Mouse (Mus musculus) heart, postnatal 0 days (tissue): ENCODE results near the gene Platr17. TPM values are rescaled to one million over a fixed set of nuclear protein-coding genes. Genes with fewer than 3 reads are reported as not detected.
"Not testable (repeated sequence)": the region's sequence is repeated elsewhere in the genome, so short reads cannot be mapped to it uniquely, and the experiment has no call there.

Source experiments
- ATAC-seq: fragments of 200-750 bp; cut with Nextera tagmentation; 2 replicates; pipeline ENCODE4 v1.8.0; 2017; ENCODE audit warnings: low read depth, moderate number of reproducible peaks, moderate library complexity; ENCODE audit not compliant: insufficient read depth
- DNase-seq: peaks from one replicate; pipeline ENCODE4 v3.0.0-alpha.2; 2016; ENCODE audit warnings: low spot score
- H3K27ac ChIP-seq: fragments of 300-500 bp; sonication (generic); 2 replicates; pipeline ENCODE4 v1.5.1; 2014; ENCODE audit warnings: low read depth, mild to moderate bottlenecking
- H3K27me3 ChIP-seq: fragments of 300-500 bp; sonication (generic); 2 replicates; pipeline ENCODE4 v1.6.1; 2014; ENCODE audit warnings: low read length, mixed read lengths; ENCODE audit not compliant: control insufficient read depth, insufficient read depth
- H3K36me3 ChIP-seq: fragments of 300-500 bp; sonication (generic); replicated peaks from 2 replicates; pipeline ENCODE4 v1.6.1; 2014; ENCODE audit warnings: low read length, mixed read lengths; ENCODE audit not compliant: control insufficient read depth, insufficient read depth
- H3K4me1 ChIP-seq: fragments of 300-500 bp; sonication (generic); 2 replicates; pipeline ENCODE4 v1.6.1; 2014; ENCODE audit warnings: antibody characterized with exemption; ENCODE audit not compliant: control insufficient read depth, insufficient read depth
- H3K4me2 ChIP-seq: fragments of 300-500 bp; sonication (generic); 2 replicates; pipeline ENCODE4 v1.6.1; 2014; ENCODE audit warnings: low read depth, mild to moderate bottlenecking, low read length, moderate library complexity
- H3K4me3 ChIP-seq: fragments of 300-500 bp; sonication (generic); 2 replicates; pipeline ENCODE4 v1.5.1; 2014; ENCODE audit warnings: low read depth, low read length
- H3K9ac ChIP-seq: fragments of 300-500 bp; sonication (generic); replicated peaks from 2 replicates; pipeline ENCODE4 v1.6.1; 2014; ENCODE audit warnings: low read depth, low read length, mixed read lengths
- H3K9me3 ChIP-seq: fragments of 300-500 bp; sonication (generic); replicated peaks from 2 replicates; pipeline ENCODE4 v1.6.1; 2016; ENCODE audit warnings: low read length; ENCODE audit not compliant: control insufficient read depth
- CTCF ChIP-seq: IDR thresholded peaks from 2 replicates; pipeline ENCODE4 v1.5.1; 2016; ENCODE audit warnings: antibody characterized with exemption, control low read depth, low read depth
- EP300 ChIP-seq: IDR thresholded peaks from 2 replicates; pipeline ENCODE4 v1.6.1; 2016; ENCODE audit warnings: antibody characterized with exemption, low read depth
- WGBS: fragments of 180-500 bp; shearing (Covaris S2); extraction: QIAGEN DNeasy Blood & Tissue Kit; methylation state at CpG from one replicate; pipeline ENCODE4 v1.1.7; 2014; 5-methylcytosine and 5-hydroxymethylcytosine counted together
- polyA plus RNA-seq: library from polyadenylated mRNA; unstranded; fragments of >200 nt; fragmentation: Nextera tagmentation; extraction: Ambion mirVana; gene quantifications from 2 replicates; pipeline ENCODE4 v1.2.1, GENCODE M21; 2015
- total RNA-seq: library from RNA; depleted of rRNA; stranded (reverse); fragments of >200 nt; gene quantifications from 2 replicates; pipeline ENCODE4 v1.2.3, GENCODE M21; 2014; ENCODE audit warnings: low replicate concordance

Gene Platr17
- total and polyA plus RNA-seq, 2 experiments from 2014 or later, result not detected

DNA sequence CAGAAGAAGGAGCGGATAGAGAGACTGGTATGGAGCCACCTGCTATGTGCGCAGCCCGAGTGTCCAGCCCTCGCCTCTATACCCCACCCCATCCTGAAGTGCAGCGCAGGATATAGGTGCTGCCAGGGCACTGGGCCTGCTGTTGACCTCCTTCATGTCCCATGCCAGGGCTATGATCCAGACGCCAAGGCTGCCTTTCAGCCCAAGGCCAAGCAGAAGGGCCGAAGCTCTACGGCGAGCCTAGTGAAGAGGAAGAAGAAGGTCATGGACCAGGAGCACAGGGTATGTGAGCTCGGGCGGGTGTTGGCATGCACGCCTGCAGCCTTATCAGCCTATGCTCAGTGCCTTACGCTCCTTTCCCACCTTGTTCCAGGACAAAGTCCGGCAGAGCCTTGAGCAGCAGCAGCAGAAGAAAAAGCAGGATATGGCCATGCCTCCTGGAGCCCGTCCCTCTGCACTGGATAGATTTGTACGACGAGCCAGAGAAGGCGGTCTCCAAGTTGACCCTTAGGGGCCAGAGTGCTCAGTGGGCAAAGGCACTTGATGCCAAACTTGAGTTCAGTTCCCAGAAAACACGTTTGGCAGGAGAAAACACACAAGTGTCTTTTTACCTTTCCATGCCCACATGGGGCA is 44.1 kb downstream of the Platr17 start:
- H3K36me3 ChIP-seq, result peaks cover 35% of the 10 kb centered on the region
- WGBS, result 80% methylated on average over 19 of the region's 19 CpGs

DNA sequence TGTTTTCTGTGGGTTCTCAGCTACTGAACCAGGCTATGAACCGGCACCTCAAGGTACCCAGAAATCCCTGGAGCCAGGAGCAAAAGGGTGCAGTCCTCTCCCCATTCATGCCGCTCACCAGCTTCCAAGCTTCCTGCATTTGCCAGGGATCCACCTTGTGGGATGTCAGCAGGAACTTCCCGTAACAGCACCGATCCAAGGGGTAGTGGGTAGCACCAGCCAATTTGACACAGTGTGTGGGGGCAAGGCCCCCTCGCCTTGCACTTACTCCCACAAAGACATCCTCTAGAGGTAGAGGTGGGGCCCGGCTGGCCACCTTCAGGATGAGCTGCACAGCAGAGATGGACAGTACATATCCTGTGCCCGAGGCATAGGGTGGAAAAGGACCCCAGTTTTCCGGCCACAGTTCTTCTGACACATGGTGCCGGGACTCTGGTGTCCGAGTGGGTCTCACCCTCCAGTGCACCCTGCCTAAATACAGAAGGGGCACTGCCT is 45.2 kb downstream of the Platr17 start:
- Histone ChIP-seq H3K4me2 (peak overlapping the region; percentile 90), H3K27ac (no peak overlapping the region), H3K36me3 (peaks cover 24% of the 10 kb centered on the region), H3K4me1 (peaks cover 32% of the 10 kb centered on the region), H3K9me3 (no peaks in the 10 kb centered on the region), H3K27me3 (no peaks in the 10 kb centered on the region), H3K9ac (peak overlapping the region; percentile 57; the same call in 1 of the 2 replicates), H3K4me3 (peak overlapping the region; percentile 55)
- TF ChIP-seq CTCF, result no peak
- no peak for TF ChIP-seq EP300
- whole genome bisulfite sequencing, result 69% methylated on average over 10 of the region's 10 CpGs
- no peak for ATAC-seq
- no peak for DNase-seq

More for the DNA sequence above, 44.1 kb downstream of the Platr17 start:
- DNase-seq (no peak), ATAC-seq (no peak)
- TF ChIP-seq CTCF, result no peak
- no peak for TF ChIP-seq EP300
- no peak overlapping the region for H3K27ac ChIP-seq
- H3K27me3 ChIP-seq, result no peaks in the 10 kb centered on the region
- no peak overlapping the region for H3K4me3 ChIP-seq
- no peak overlapping the region for H3K9ac ChIP-seq
- no peaks in the 10 kb centered on the region for H3K9me3 ChIP-seq
- H3K4me2 ChIP-seq, result no peak overlapping the region
- H3K4me1 ChIP-seq, result peaks cover 23% of the 10 kb centered on the region

DNA sequence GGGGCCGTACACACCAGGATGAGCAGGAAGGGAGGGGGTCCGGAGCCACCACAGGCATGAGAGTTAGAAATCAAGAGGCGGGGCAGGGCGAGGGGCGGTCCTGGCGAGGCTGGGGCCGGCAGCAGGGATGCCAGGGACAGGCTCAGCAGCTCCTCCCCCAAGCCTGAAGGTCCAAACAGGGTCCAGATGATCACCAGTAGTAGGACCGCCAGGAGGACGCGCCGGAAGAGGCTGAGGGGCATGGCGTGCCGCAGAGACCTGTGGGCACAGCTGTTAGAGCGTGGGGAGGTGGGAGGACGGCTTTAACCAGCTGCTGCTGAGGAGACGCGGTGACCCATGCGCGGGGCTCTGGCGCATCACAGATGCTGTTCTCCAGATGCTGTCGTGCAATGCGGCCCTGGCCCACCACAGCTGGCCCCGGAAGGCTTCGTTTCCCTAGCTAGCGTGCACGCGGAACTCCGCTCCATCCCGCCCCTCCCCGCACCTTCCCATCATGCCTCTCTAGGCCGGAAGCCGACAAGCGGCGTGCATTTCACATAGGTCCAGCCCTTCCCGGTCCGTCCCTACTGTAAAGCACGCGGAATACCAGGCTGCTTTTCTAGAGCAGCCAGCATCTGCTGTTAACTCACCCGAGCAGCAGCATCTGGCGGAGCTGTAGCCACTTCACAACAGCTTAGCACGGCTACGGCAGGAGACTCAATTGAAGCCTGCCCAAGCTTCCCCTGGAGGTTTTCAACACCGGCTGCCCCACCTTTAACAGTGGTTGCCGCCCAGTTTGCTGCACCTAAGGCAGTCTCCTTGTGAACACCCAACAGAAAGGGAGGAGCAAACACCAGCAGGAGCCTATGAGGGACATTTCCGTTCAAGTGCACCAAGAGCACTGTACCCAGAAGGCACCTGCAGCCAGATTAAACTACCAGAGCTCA is 46.3 kb downstream of the Platr17 start, which contains the start of gene B3galt4:
TSS of gene B3galt4 (minus strand) at position 468 of the 926 bp plus-strand sequence.
- H3K36me3 ChIP-seq, result peaks cover 20% of the 10 kb centered on the region
- H3K27me3 ChIP-seq, result no peaks in the 10 kb centered on the region
- peak within 1 kb of the TSS; percentile 82 for H3K27ac ChIP-seq
- peak within 1 kb of the TSS; percentile 57 for H3K9ac ChIP-seq
- H3K4me1 ChIP-seq, result peaks cover 32% of the 10 kb centered on the region
- ATAC-seq (peak; percentile 56), DNase-seq (peak; percentile 84)
- peak within 1 kb of the TSS; percentile 90 for H3K4me2 ChIP-seq
- no peaks in the 10 kb centered on the region for H3K9me3 ChIP-seq
- H3K4me3 ChIP-seq, result peak within 1 kb of the TSS; percentile 55
- WGBS, result under 1% methylated on average over 43 of the region's 45 CpGs
- TF ChIP-seq CTCF (0 out of 2 replicates have a peak, but pooled peaks have one; percentile 2), EP300 (no peak)

DNA sequence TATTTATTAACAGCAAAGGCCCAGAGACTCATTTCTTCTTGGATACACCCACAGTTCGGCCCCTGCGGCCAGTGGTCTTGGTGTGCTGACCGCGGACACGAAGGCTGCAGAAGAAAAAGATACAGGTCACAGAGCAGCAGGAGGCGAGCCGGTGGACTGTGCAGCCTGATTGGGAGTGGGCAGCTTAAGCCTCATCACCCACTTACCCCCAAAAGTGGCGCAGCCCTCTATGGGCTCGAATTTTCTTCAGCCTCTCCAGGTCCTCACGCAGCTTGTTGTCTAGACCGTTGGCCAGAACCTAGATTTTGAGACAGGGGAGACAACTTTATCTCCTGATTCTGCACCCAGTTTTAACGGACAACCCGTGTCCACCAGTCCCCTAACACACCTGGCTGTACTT is 47.1 kb downstream of the Platr17 start:
- H3K4me1 ChIP-seq, result peaks cover 37% of the 10 kb centered on the region
- not testable (repeated sequence) for H3K9me3 ChIP-seq, H3K27ac ChIP-seq, DNase-seq, H3K4me3 ChIP-seq, ATAC-seq, H3K27me3 ChIP-seq, H3K9ac ChIP-seq
- peaks cover 19% of the 10 kb centered on the region for H3K36me3 ChIP-seq
- WGBS, result 78% methylated on average over 13 of the region's 13 CpGs
- H3K4me2 ChIP-seq, result peak overlapping the region; percentile 90; the same call in 1 of the 2 replicates

DNA sequence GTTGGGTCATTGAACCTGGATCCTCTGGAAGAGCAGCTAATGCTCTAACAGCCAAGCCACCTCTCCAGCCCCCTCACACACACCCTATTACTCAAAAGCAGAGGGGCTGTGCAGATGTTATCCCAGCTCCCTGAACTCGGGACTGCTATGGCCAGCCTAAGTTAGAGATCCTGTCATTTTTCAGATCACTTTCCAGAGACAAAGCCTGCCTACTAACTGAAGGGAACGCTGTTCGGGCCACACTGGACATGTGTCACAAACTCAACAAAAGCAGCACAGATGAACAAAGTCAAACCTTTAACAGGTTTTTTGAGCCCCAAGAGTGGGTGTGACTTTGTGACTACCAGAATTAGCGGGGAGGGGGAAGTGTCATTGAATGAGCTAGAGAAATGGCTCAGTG is 47.9 kb downstream of the Platr17 start:
- TF ChIP-seq CTCF, result no peak
- no peak for TF ChIP-seq EP300

More for the DNA sequence above, 47.9 kb downstream of the Platr17 start:
- WGBS, result 76% methylated on average over 4 of the region's 4 CpGs
- Histone ChIP-seq H3K9me3 (no peaks in the 10 kb centered on the region), H3K27me3 (no peaks in the 10 kb centered on the region), H3K4me3 (no peak overlapping the region), H3K27ac (no peak overlapping the region), H3K36me3 (peaks cover 19% of the 10 kb centered on the region), H3K9ac (no peak overlapping the region), H3K4me2 (no peak overlapping the region), H3K4me1 (peaks cover 37% of the 10 kb centered on the region)
- DNase-seq (no peak), ATAC-seq (no peak)
